8 mouse cellular contexts compared by ENCODE assay signal in genomic region chr8:92850239-92850638, GRCm38 (mm10). TPM values are rescaled to one million over a fixed set of nuclear protein-coding genes. Genes with fewer than 3 reads are reported as not detected.
DNase-seq lines count a peak whose midpoint lies in the region; ATAC-seq and TF ChIP-seq lines count a peak whose summit lies in the region.

No protein-coding gene starts in this region.

- ATAC-seq in intestine, postnatal 0 days = peak; percentile 25; the same call in 1 of the 2 replicates

- no peak overlapping the region for H3K9ac ChIP-seq in intestine, postnatal 0 days (ENCODE audit: low read depth, low read length)

- peak; percentile 89 for DNase-seq in adrenal gland, postnatal 10 days
- peak; percentile 55 for DNase-seq in cerebellum, adult 9-10 months
- DNase-seq in gastrocnemius, postnatal 10 days = peak; percentile 93
- peak; percentile 67 to 85 for DNase-seq in left cerebral cortex, adult 9 months (ENCODE audit: low spot score in 2 of 2)
- DNase-seq in ovary, postnatal 14 days (ENCODE audit: low spot score) = peak; percentile 81
- no peak for DNase-seq in B cell, adult 2 months
- no peak for DNase-seq in embryo, embryonic 10 days (ENCODE audit: low spot score)

- H3K4me2 ChIP-seq in intestine, postnatal 0 days (replicated peaks; ENCODE audit: low read depth) = no peak overlapping the region

- WGBS in intestine, postnatal 0 days = 59% methylated on average over 4 of the region's 4 CpGs

- no peak overlapping the region for H3K27ac ChIP-seq in intestine, postnatal 0 days (ENCODE audit: low read depth, low read length)

- H3K36me3 ChIP-seq in intestine, postnatal 0 days (ENCODE audit: control insufficient read depth, insufficient read depth) = no peaks in the 10 kb centered on the region

- no peaks in the 10 kb centered on the region for H3K9me3 ChIP-seq in intestine, postnatal 0 days (ENCODE audit: control insufficient read depth)

- H3K4me1 ChIP-seq in intestine, postnatal 0 days (replicated peaks; ENCODE audit: control insufficient read depth, insufficient read depth, low read length) = 0 out of 2 replicates have a peak, but pooled peaks cover 3% of the 10 kb centered on the region

- TF ChIP-seq CTCF in intestine, postnatal 0 days (IDR thresholded peaks at IDR 0.05; ENCODE audit: low read depth) = no peak

- no peak overlapping the region for H3K4me3 ChIP-seq in intestine, postnatal 0 days (ENCODE audit: low read depth, low read length)

- no peaks in the 10 kb centered on the region for H3K27me3 ChIP-seq in intestine, postnatal 0 days (replicated peaks; ENCODE audit: control insufficient read depth, insufficient read depth, low read length)

RNA-seq across cellular contexts. Expression of gene Lpcat2, which starts 4.9 kb away (rescaled TPM):
- 1 to 10 TPM; 2.5 to 2.6 TPM for total RNA-seq in adrenal gland, postnatal 10 days (2021)
- total RNA-seq in gastrocnemius, postnatal 10 days (2021) = 1 to 10 TPM; 1.4 to 2.0 TPM
- 7.3 TPM in 2 replicates for polyA plus RNA-seq in intestine, postnatal 0 days (2015; fragmentation: Nextera tagmentation; extraction: Ambion mirVana)

RNA-seq across cellular contexts. Expression of gene Mmp2, which starts 23.1 kb away (rescaled TPM):
- total RNA-seq in adrenal gland, postnatal 10 days (2021) = 10 to 100 TPM; 88.3 to 93.5 TPM
- 100 to 1,000 TPM; 202 to 254 TPM for total RNA-seq in gastrocnemius, postnatal 10 days (2021)
- polyA plus RNA-seq in intestine, postnatal 0 days (2015; fragmentation: Nextera tagmentation; extraction: Ambion mirVana) = 59.0 and 60.0 TPM in 2 replicates

RNA-seq across cellular contexts. Expression of gene Capns2, which starts 51.0 kb away (rescaled TPM):
- total RNA-seq in adrenal gland, postnatal 10 days (2021) = under 1 TPM in 1 of 2 experiments, not detected in 1; 0.39 TPM
- total RNA-seq in gastrocnemius, postnatal 10 days (2021) = under 1 TPM in 1 of 2 experiments, not detected in 1; 0.45 TPM
- 0.16 TPM in 1 of 2 replicates, not detected in the other for polyA plus RNA-seq in intestine, postnatal 0 days (2015; fragmentation: Nextera tagmentation; extraction: Ambion mirVana)

Comparison
In these comparisons a context has a peak if more than half of its experiments do, and no peak if none do; other contexts are left out.
1. DNase-seq: peak in adrenal gland, postnatal 10 days (single experiment), cerebellum, adult 9-10 months (single experiment), gastrocnemius, postnatal 10 days (single experiment), left cerebral cortex, adult 9 months (2 of 2) and ovary, postnatal 14 days (single experiment); none in B cell, adult 2 months (0 of 2) and embryo, embryonic 10 days (single experiment).